Mouse (Mus musculus) cortical plate, adult 2 months (tissue): ENCODE data around the gene Rpa1.
"Not testable (repeated sequence)": the region's sequence is repeated elsewhere in the genome, so short reads cannot be mapped to it uniquely, and the experiment has no call there.

Experiments used
- CTCF ChIP-seq: fragments of 200-500 bp; IDR thresholded peaks from 2 replicates; pipeline ENCODE4 v1.5.1; 2011; ENCODE audit warnings: mild to moderate bottlenecking, control low read depth, low read length; ENCODE audit not compliant: insufficient read depth; ENCODE audit errors: extremely low read depth
- POLR2A ChIP-seq: fragments of 200-500 bp; IDR thresholded peaks from 2 replicates; pipeline ENCODE4 v1.6.1; 2011; ENCODE audit warnings: mild to moderate bottlenecking, low read length, control low read depth; ENCODE audit not compliant: insufficient read depth; ENCODE audit errors: extremely low read depth

DNA sequence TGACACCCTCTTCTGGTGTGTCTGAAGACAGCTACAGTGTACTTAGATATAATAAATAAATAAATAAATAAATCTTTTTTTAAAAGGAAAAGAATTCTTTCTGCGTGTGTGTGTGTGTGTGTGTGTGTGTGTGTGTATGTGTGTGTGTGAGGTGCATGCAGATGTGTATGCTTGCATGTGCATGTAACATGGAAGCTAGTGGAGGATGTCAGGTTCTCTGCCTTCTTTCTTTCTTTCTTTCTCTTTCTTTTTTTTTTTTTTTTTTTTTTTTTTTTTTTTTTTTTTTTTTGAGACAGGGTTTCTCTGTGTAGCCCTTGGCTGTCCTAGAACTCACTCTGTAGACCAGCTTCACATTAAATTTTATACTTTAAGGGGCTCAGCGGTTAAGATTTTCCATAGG lies 30.7 kb upstream of the Rpa1 start:
- not testable (repeated sequence) for TF ChIP-seq CTCF, POLR2A
